Mouse (Mus musculus) midbrain, postnatal 0 days (tissue): Measurements from ENCODE around the gene Ubtd1. TPM values are rescaled to one million over a fixed set of nuclear protein-coding genes. Genes with fewer than 3 reads are reported as not detected.
A peak's percentile ranks its signal among the peaks of the same experiment; 100 is the strongest.

ENCODE experiments used
- ATAC-seq: fragments of 200-750 bp; cut with Nextera tagmentation; 2 replicates; pipeline ENCODE4 v1.8.0; 2017; ENCODE audit warnings: moderate number of reproducible peaks, mild to moderate bottlenecking, moderate TSS enrichment, moderate library complexity; ENCODE audit not compliant: low FRiP score
- DNase-seq: peaks from one replicate; pipeline ENCODE4 v3.0.0-alpha.2; 2015; ENCODE audit warnings: low spot score
- H3K27ac ChIP-seq: fragments of 300-500 bp; sonication (generic); 2 replicates; pipeline ENCODE4 v1.5.1; 2014; ENCODE audit warnings: low read depth, mild to moderate bottlenecking, low read length, mixed read lengths
- H3K27me3 ChIP-seq: fragments of 300-500 bp; sonication (generic); 2 replicates; pipeline ENCODE4 v1.6.1; 2014; ENCODE audit warnings: low read length, control low read depth, mixed read lengths; ENCODE audit not compliant: insufficient read depth
- H3K36me3 ChIP-seq: fragments of 300-500 bp; sonication (generic); 2 replicates; pipeline ENCODE4 v1.6.1; 2014; ENCODE audit warnings: low read length, control low read depth, mixed read lengths; ENCODE audit not compliant: insufficient read depth
- H3K4me1 ChIP-seq: fragments of 300-500 bp; sonication (generic); 2 replicates; pipeline ENCODE4 v1.6.1; 2014; ENCODE audit warnings: mild to moderate bottlenecking, control low read depth, antibody characterized with exemption, low read length, mixed read lengths; ENCODE audit not compliant: insufficient read depth
- H3K4me2 ChIP-seq: fragments of 300-500 bp; sonication (generic); 2 replicates; pipeline ENCODE4 v1.6.1; 2014; ENCODE audit warnings: low read depth, mild to moderate bottlenecking, low read length, mixed read lengths; ENCODE audit not compliant: poor library complexity, severe bottlenecking
- H3K4me3 ChIP-seq: fragments of 300-500 bp; sonication (generic); 2 replicates; pipeline ENCODE4 v1.5.1; 2014; ENCODE audit warnings: low read depth, mild to moderate bottlenecking, low read length, moderate library complexity
- H3K9ac ChIP-seq: fragments of 300-500 bp; sonication (generic); replicated peaks from 2 replicates; pipeline ENCODE4 v1.6.1; 2014; ENCODE audit warnings: mild to moderate bottlenecking, low read length, moderate library complexity, mixed read lengths; ENCODE audit not compliant: poor library complexity, severe bottlenecking
- H3K9me3 ChIP-seq: fragments of 300-500 bp; sonication (generic); 2 replicates; pipeline ENCODE4 v1.6.1; 2016; ENCODE audit warnings: low read length, control low read depth
- CTCF ChIP-seq: IDR thresholded peaks from 2 replicates; pipeline ENCODE4 v1.5.1; 2016; ENCODE audit warnings: antibody characterized with exemption, mild to moderate bottlenecking
- WGBS: fragments of 180-500 bp; shearing (Covaris S2); extraction: QIAGEN DNeasy Blood & Tissue Kit; methylation state at CpG from one replicate; pipeline ENCODE4 v1.1.7; 2014; 5-methylcytosine and 5-hydroxymethylcytosine counted together
- polyA plus RNA-seq: library from polyadenylated mRNA; unstranded; fragments of >200 nt; fragmentation: Nextera tagmentation; extraction: Ambion mirVana; gene quantifications from 2 replicates; pipeline ENCODE4 v1.2.1, GENCODE M21; 2015
- total RNA-seq: library from RNA; depleted of rRNA; stranded (reverse); fragments of >200 nt; gene quantifications from 2 replicates; pipeline ENCODE4 v1.2.3, GENCODE M21; 2014

The Ubtd1 gene
- total and polyA plus RNA-seq, 2 experiments from 2014 or later = 12.2 to 17.5 TPM

- 0 out of 2 replicates have a peak, but pooled peaks cover 2% of the 10 kb centered on the region for H3K4me1 ChIP-seq
- WGBS = 79% methylated on average over 15 of the region's 15 CpGs
- H3K4me3 ChIP-seq = no peak overlapping the region
- H3K27me3 ChIP-seq = no peaks in the 10 kb centered on the region
- H3K4me2 ChIP-seq = no peak overlapping the region
- H3K27ac ChIP-seq = no peak overlapping the region
- no peak for TF ChIP-seq CTCF
- no peak for DNase-seq
- H3K9me3 ChIP-seq = no peaks in the 10 kb centered on the region
- ATAC-seq = no peak
- H3K9ac ChIP-seq = no peak overlapping the region
- peaks cover 25% of the 10 kb centered on the region for H3K36me3 ChIP-seq
These were observed 90.5 kb downstream of the Ubtd1 start for GRCm38 (mm10) chr19:42071886-42072608.

DNA sequence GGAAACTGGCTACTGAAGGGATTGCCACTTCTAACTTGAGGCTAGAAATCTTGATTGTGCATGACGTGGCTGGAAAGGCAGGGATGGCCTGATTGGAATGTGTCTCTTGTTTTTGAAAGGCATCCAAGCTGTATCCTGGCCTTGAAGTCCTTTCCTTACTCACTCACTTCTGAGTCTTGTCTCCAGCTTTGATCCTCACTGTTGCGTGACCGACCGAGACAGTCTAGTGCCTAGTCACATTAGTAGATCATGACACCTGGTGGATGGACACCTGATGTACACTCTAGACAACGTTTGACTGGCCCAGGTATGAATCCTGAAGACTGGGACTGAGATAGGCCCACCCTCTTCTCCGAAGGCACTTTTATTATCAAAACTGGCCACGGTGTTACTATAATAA lies 91.2 kb downstream of the Ubtd1 start:
- Histone ChIP-seq H3K27me3 (no peaks in the 10 kb centered on the region), H3K27ac (no peak overlapping the region), H3K4me2 (no peak overlapping the region), H3K9ac (no peak overlapping the region), H3K9me3 (no peaks in the 10 kb centered on the region), H3K4me1 (0 out of 2 replicates have a peak, but pooled peaks cover 2% of the 10 kb centered on the region), H3K36me3 (peaks cover 27% of the 10 kb centered on the region), H3K4me3 (no peak overlapping the region)
- 76% methylated on average over 7 of the region's 7 CpGs for WGBS
- DNase-seq (no peak), ATAC-seq (no peak)
- peak; percentile 44 for TF ChIP-seq CTCF

DNA sequence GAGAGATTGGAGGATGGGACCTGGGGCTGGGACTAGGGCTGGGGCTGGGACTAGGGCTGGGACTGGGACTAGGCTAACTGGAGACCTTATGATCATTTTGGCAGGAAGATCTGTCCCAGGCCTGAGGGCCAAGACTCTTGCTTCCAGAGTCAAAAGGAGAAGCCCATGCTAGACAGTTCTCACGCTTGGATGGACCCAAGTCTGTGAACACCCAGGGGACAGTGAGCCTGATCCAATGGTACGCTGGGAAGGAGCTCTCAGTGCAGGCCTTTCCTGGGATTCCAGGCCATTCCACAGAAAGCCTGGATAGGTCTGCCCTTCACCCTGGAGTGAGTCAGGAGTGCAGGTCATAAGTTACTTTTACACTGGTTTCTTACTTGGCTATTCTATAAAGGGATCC lies 93.5 kb downstream of the Ubtd1 start:
- H3K4me2 ChIP-seq = no peak overlapping the region
- H3K27ac ChIP-seq = no peak overlapping the region
- WGBS = 78% methylated on average over 2 of the region's 2 CpGs
- no peak overlapping the region for H3K4me3 ChIP-seq
- no peaks in the 10 kb centered on the region for H3K27me3 ChIP-seq
- H3K9ac ChIP-seq = no peak overlapping the region
- TF ChIP-seq CTCF = no peak
- no peaks in the 10 kb centered on the region for H3K9me3 ChIP-seq
- peaks cover 39% of the 10 kb centered on the region for H3K36me3 ChIP-seq
- no peak for DNase-seq
- H3K4me1 ChIP-seq = no peaks in the 10 kb centered on the region
- no peak for ATAC-seq

DNA sequence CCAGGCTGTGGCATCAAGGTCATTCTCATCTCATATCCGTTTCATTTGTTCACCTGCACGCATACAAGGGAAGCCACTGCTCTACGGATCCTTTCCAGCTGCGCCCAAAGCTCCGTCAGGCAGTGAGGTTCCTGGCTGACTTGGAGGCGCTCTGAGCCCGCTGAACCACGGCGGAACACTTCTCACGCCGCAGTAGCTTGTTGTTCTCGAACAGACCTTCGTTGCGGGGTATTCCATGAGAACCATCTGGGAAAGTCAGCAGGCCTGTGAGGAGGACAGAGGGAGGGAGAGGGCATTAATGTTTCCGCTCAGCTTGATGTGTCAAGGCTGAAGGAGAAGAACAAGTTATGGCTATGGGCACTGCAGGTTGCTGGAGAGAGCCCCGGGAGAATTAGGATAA lies 94.4 kb downstream of the Ubtd1 start:
- DNase-seq (no peak), ATAC-seq (no peak)
- Histone ChIP-seq H3K27me3 (no peaks in the 10 kb centered on the region), H3K9ac (no peak overlapping the region), H3K4me3 (no peak overlapping the region), H3K4me1 (no peaks in the 10 kb centered on the region), H3K4me2 (no peak overlapping the region), H3K27ac (no peak overlapping the region), H3K36me3 (peaks cover 40% of the 10 kb centered on the region), H3K9me3 (no peaks in the 10 kb centered on the region)
- no peak for TF ChIP-seq CTCF
- WGBS = 89% methylated on average over 16 of the region's 16 CpGs

GRCm38 (mm10) chr19:42078566-42078965 lies 97.0 kb downstream of the Ubtd1 start:
- no peak for ATAC-seq
- Histone ChIP-seq H3K4me1 (no peaks in the 10 kb centered on the region), H3K27ac (no peak overlapping the region), H3K9ac (no peak overlapping the region), H3K9me3 (no peaks in the 10 kb centered on the region), H3K4me2 (no peak overlapping the region), H3K27me3 (no peaks in the 10 kb centered on the region), H3K4me3 (no peak overlapping the region), H3K36me3 (peaks cover 40% of the 10 kb centered on the region)
- WGBS = 94% methylated on average over 8 of the region's 8 CpGs
- DNase-seq = no peak
- TF ChIP-seq CTCF = no peak

DNA sequence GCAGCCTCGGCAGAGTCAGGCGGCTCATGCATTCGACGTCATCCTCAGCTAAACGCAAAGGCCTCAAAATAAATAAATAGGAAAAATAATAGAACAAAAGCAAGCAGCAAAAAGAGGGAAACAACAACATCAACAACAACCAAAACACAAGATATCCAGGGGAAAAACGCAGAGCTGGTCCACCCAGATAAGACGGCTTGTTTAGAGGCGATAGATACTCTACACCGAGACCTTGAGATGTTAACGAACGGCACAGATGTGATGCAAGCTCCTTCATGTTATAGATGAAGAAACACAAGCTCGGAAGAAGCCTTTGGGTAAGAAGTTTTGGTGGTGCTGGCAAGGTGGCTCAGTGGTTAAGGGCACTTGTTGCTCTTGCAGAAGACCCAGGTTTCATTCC lies 97.4 kb downstream of the Ubtd1 start:
- no peaks in the 10 kb centered on the region for H3K27me3 ChIP-seq
- no peak for TF ChIP-seq CTCF
- no peak overlapping the region for H3K4me3 ChIP-seq
- no peak overlapping the region for H3K4me2 ChIP-seq
- no peaks in the 10 kb centered on the region for H3K4me1 ChIP-seq
- peaks cover 39% of the 10 kb centered on the region for H3K36me3 ChIP-seq
- H3K9ac ChIP-seq = no peak overlapping the region
- DNase-seq (no peak), ATAC-seq (no peak)
- no peaks in the 10 kb centered on the region for H3K9me3 ChIP-seq
- no peak overlapping the region for H3K27ac ChIP-seq
- WGBS = 97% methylated on average over 12 of the region's 12 CpGs
